ENCODE assay signal across 9 mouse cellular contexts in the genomic region with DNA sequence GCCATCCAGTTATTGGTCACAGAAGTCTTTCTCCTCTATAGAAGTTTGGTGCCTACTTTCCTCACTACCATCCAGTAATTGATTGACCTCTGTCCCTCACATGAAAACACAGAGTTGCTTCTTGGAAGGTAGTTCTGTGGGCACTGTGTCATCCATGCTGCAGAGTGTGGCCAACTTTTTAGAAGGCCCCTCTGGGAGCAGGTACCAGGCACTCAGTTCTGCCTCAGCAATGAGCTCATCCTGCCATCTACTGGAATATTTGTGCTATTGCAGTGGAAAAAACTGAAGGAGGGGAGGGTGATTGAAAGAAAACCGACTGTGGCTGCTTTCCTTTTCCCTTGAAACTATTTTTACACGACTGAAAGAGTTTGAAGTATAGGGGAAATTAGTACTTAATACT.
DNase-seq lines count a peak whose midpoint lies in the region; ATAC-seq and TF ChIP-seq lines count a peak whose summit lies in the region.
"Had no signal": no experiment of that assay in that cellular context is flagged by ENCODE, and none has a peak within 500 bp of the region (broad histone marks: within the 10 kb centered on the region; RNA-seq: fewer than 3 reads in every experiment).

No protein-coding gene starts in this region.

- H3K36me3 ChIP-seq in hindbrain, embryonic 14.5 days (replicated peaks; ENCODE audit: control insufficient read depth, insufficient read depth), result no peaks in the 10 kb centered on the region
- H3K36me3 ChIP-seq in lung, embryonic 15.5 days, result no peaks in the 10 kb centered on the region
- H3K36me3 ChIP-seq: heart, embryonic 15.5 days had no signal

- H3K9ac ChIP-seq in hindbrain, embryonic 14.5 days, result no peak overlapping the region
- H3K9ac ChIP-seq in lung, embryonic 15.5 days, result no peak overlapping the region
- H3K9ac ChIP-seq: heart, embryonic 15.5 days had no signal

- no peaks in the 10 kb centered on the region for H3K4me1 ChIP-seq in cortical plate, adult 2 months (ENCODE audit: control insufficient read depth, insufficient read depth, low read length)
- H3K4me1 ChIP-seq in hindbrain, embryonic 14.5 days (replicated peaks; ENCODE audit: control insufficient read depth, insufficient read depth, low read length), result no peaks in the 10 kb centered on the region
- H3K4me1 ChIP-seq in lung, embryonic 15.5 days, result no peaks in the 10 kb centered on the region; the same call in 1 of the 2 replicates

- 5% methylated on average over 2 of the region's 2 CpGs for WGBS in hindbrain, embryonic 14.5 days
- 4% methylated on average over 2 of the region's 2 CpGs for WGBS in lung, embryonic 15.5 days

- no peaks in the 10 kb centered on the region; the same call in 1 of the 2 replicates for H3K27me3 ChIP-seq in hindbrain, embryonic 14.5 days (ENCODE audit: control insufficient read depth, insufficient read depth, low read length)
- no peaks in the 10 kb centered on the region for H3K27me3 ChIP-seq in lung, embryonic 15.5 days
- H3K27me3 ChIP-seq: heart, embryonic 15.5 days had no signal

- H3K27ac ChIP-seq in cortical plate, adult 2 months (ENCODE audit: insufficient read depth, low read length), result no peak overlapping the region
- H3K27ac ChIP-seq in hindbrain, embryonic 14.5 days, result no peak overlapping the region
- H3K27ac ChIP-seq in lung, embryonic 15.5 days, result no peak overlapping the region
- H3K27ac ChIP-seq: heart, embryonic 15.5 days had no signal

- H3K4me3 ChIP-seq in cortical plate, adult 2 months (ENCODE audit: insufficient read depth, low read length), result no peak overlapping the region
- H3K4me3 ChIP-seq in hindbrain, embryonic 14.5 days (replicated peaks; ENCODE audit: low read length), result no peak overlapping the region
- H3K4me3 ChIP-seq in lung, embryonic 15.5 days, result no peak overlapping the region
- H3K4me3 ChIP-seq: heart, embryonic 15.5 days had no signal

- no peak overlapping the region for H3K4me2 ChIP-seq in hindbrain, embryonic 14.5 days (replicated peaks)
- H3K4me2 ChIP-seq in lung, embryonic 15.5 days, result no peak overlapping the region
- H3K4me2 ChIP-seq: heart, embryonic 15.5 days had no signal

- H3K9me3 ChIP-seq in hindbrain, embryonic 14.5 days (ENCODE audit: control insufficient read depth, low read length), result no peaks in the 10 kb centered on the region
- no peaks in the 10 kb centered on the region for H3K9me3 ChIP-seq in lung, embryonic 15.5 days
- H3K9me3 ChIP-seq: heart, embryonic 15.5 days had no signal

- peak; percentile 85 for TF ChIP-seq CTCF in cortical plate, adult 2 months (IDR thresholded peaks at IDR 0.05; ENCODE audit: extremely low read depth, insufficient read depth, low read length)

- peak; percentile 7 for DNase-seq in ovary, postnatal 14 days (ENCODE audit: low spot score)
- DNase-seq in ovary, adult 18-20 months (ENCODE audit: low spot score), result no peak
- DNase-seq in R1 (ENCODE audit: low read depth, low spot score), result peak; percentile 51
- peak; percentile 78 for DNase-seq in hindbrain, embryonic 14.5 days (ENCODE audit: low spot score)
- peak; percentile 37 for DNase-seq in retina, postnatal 7 days (ENCODE audit: low read depth, low spot score)
- no peak for DNase-seq in frontal cortex, postnatal 14 days (ENCODE audit: low spot score in 2 of 2)

- ATAC-seq in hindbrain, embryonic 14.5 days (ENCODE audit: low FRiP score), result peak; percentile 44
- 0 out of 2 replicates have a peak, but pooled peaks have one; percentile 63 for ATAC-seq in lung, embryonic 15.5 days (ENCODE audit: borderline replicate concordance, extremely low read depth, low FRiP score, low TSS enrichment)

- TF ChIP-seq POLR2A in cortical plate, adult 2 months (IDR thresholded peaks at IDR 0.05; ENCODE audit: extremely low read depth, insufficient read depth, low read length), result no peak

Comparison
In these comparisons a context has a peak if more than half of its experiments do, and no peak if none do; other contexts are left out.
1. DNase-seq: peak in ovary, postnatal 14 days (single experiment), R1 (single experiment), hindbrain, embryonic 14.5 days (single experiment) and retina, postnatal 7 days (single experiment); none in ovary, adult 18-20 months (single experiment) and frontal cortex, postnatal 14 days (0 of 2).